In the genomic region with DNA sequence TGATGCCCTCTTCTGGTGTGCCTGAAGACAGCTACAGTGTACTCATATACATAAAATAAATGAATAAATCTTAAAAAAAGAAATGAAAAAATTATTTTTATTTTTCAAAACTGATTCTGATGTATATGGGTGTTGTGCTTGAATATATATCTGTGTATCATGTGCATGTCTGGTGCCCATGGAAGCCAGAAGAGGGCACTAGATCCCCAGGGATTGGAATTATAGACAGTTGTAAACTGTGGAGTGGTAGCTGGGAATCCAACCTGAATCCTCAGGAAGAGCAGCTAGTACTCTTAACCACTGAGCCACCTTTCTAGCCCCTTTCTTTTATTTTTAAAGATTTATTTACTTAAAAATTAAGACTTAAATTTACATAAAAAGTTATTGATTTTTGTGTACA, we compare ENCODE assay signal across 23 mouse cellular contexts. TPM values are rescaled to one million over a fixed set of nuclear protein-coding genes. Genes with fewer than 3 reads are reported as not detected.
A peak's percentile ranks its signal among the peaks of the same experiment; 100 is the strongest.
DNase-seq lines count a peak whose midpoint lies in the region; ATAC-seq and TF ChIP-seq lines count a peak whose summit lies in the region.
"Had no signal": no experiment of that assay in that cellular context is flagged by ENCODE, and none has a peak within 500 bp of the region (broad histone marks: within the 10 kb centered on the region; RNA-seq: fewer than 3 reads in every experiment).

No protein-coding gene starts in this region.

- TF ChIP-seq POLR2A in MEL (IDR thresholded peaks at IDR 0.05; ENCODE audit: control insufficient read depth in 1 of 2, insufficient read depth in 1 of 2, low read depth in 1 of 2, low read length in 2 of 2, poor library complexity in 1 of 2) = no peak

- TF ChIP-seq CTCF in layer of hippocampus, adult 2 months (conservative IDR thresholded peaks at IDR 0.05) = peak; percentile 57
- TF ChIP-seq CTCF in E14TG2a.4 (conservative IDR thresholded peaks at IDR 0.05; ENCODE audit: low read length) = peak; percentile 17; the same call in 1 of the 2 replicates
- peak in 2 of 3 experiments; percentile 16 to 55; a peak in 3 of 6 replicates for TF ChIP-seq CTCF in MEL (IDR thresholded peaks at IDR 0.05 in 2 of 3, conservative IDR thresholded peaks at IDR 0.05 in 1 of 3; ENCODE audit: control insufficient read depth in 1 of 3, insufficient read depth in 1 of 3, low read depth in 2 of 3, low read length in 3 of 3, poor library complexity in 1 of 3, severe bottlenecking in 1 of 3)
- peak; percentile 39 for TF ChIP-seq CTCF in stomach, postnatal 0 days (IDR thresholded peaks at IDR 0.05; ENCODE audit: low read depth)

- TF ChIP-seq EP300 in MEL (IDR thresholded peaks at IDR 0.05; ENCODE audit: low read depth in 1 of 2, low read length in 2 of 2) = no peak
- TF ChIP-seq EP300 in stomach, postnatal 0 days (optimal IDR thresholded peaks at IDR 0.05) = no peak

- H3K27me3 ChIP-seq in E14TG2a.4 (ENCODE audit: insufficient read depth, low read length) = 0 out of 2 replicates have a peak, but pooled peaks cover 2% of the 10 kb centered on the region
- H3K27me3 ChIP-seq in MEL (ENCODE audit: control insufficient read depth in 1 of 2, insufficient read depth in 2 of 2, low read length in 2 of 2) = no peaks in the 10 kb centered on the region
- H3K27me3 ChIP-seq in stomach, postnatal 0 days (ENCODE audit: control insufficient read depth, insufficient read depth, low read length) = no peaks in the 10 kb centered on the region
- peaks cover 26% of the 10 kb centered on the region for H3K27me3 ChIP-seq in heart, embryonic 10.5 days (ENCODE audit: insufficient read depth, poor library complexity, severe bottlenecking)
- H3K27me3 ChIP-seq: CH12.LX; embryonic facial prominence, embryonic 15.5 days; forebrain, embryonic 15.5 days had no signal

- H3K9me3 ChIP-seq in E14TG2a.4 (ENCODE audit: low read length) (no peaks in the 10 kb centered on the region), MEL (replicated peaks; ENCODE audit: insufficient read depth, low read length) (no peaks in the 10 kb centered on the region)
- no peaks in the 10 kb centered on the region for H3K9me3 ChIP-seq in stomach, postnatal 0 days (ENCODE audit: control insufficient read depth, low read length)
- H3K9me3 ChIP-seq in heart, embryonic 10.5 days = no peaks in the 10 kb centered on the region
- H3K9me3 ChIP-seq: embryonic facial prominence, embryonic 15.5 days; forebrain, embryonic 10.5 days; forebrain, embryonic 15.5 days; G1E; heart, embryonic 12.5 days had no signal

- no peak overlapping the region for H3K27ac ChIP-seq in layer of hippocampus, adult 2 months
- H3K27ac ChIP-seq in MEL (ENCODE audit: control insufficient read depth, low read depth, low read length) = no peak overlapping the region
- H3K27ac ChIP-seq in stomach, postnatal 0 days (replicated peaks) = no peak overlapping the region
- no peak overlapping the region for H3K27ac ChIP-seq in heart, embryonic 10.5 days
- H3K27ac ChIP-seq: forebrain, embryonic 10.5 days; forebrain, embryonic 15.5 days; heart, adult 2 months had no signal

- peaks cover 26% of the 10 kb centered on the region for H3K79me2 ChIP-seq in MEL (ENCODE audit: control insufficient read depth, insufficient read depth, low read length, poor library complexity)

- H3K36me3 ChIP-seq in E14TG2a.4 (ENCODE audit: insufficient read depth, low read length) (peaks cover 3% of the 10 kb centered on the region; the same call in 1 of the 2 replicates), MEL (ENCODE audit: control insufficient read depth in 1 of 2, insufficient read depth in 2 of 2, low read length in 2 of 2) (no peaks in the 10 kb centered on the region)
- H3K36me3 ChIP-seq in stomach, postnatal 0 days (ENCODE audit: control insufficient read depth, insufficient read depth, low read length) = no peaks in the 10 kb centered on the region
- no peaks in the 10 kb centered on the region for H3K36me3 ChIP-seq in heart, embryonic 10.5 days
- H3K36me3 ChIP-seq: embryonic facial prominence, embryonic 15.5 days; forebrain, embryonic 10.5 days; forebrain, embryonic 15.5 days; G1E; heart, embryonic 12.5 days had no signal

- no peak overlapping the region for H3K9ac ChIP-seq in MEL (ENCODE audit: control insufficient read depth, low read depth, low read length, poor library complexity, severe bottlenecking)
- no peak overlapping the region for H3K9ac ChIP-seq in stomach, postnatal 0 days (ENCODE audit: low read length)
- H3K9ac ChIP-seq: embryonic facial prominence, embryonic 15.5 days; forebrain, embryonic 15.5 days; heart, embryonic 12.5 days had no signal

- H3K4me2 ChIP-seq in stomach, postnatal 0 days (replicated peaks; ENCODE audit: low read depth) = no peak overlapping the region
- H3K4me2 ChIP-seq: embryonic facial prominence, embryonic 15.5 days; forebrain, embryonic 15.5 days; heart, embryonic 12.5 days had no signal

- no peak for DNase-seq in layer of hippocampus, adult 2 months (ENCODE audit: low spot score in 2 of 2)
- DNase-seq in layer of hippocampus, postnatal 25 days (ENCODE audit: extremely low spot score in 1 of 2, low spot score in 1 of 2) = no peak
- DNase-seq in MEL (ENCODE audit: low read depth, low spot score) = peak; percentile 54
- DNase-seq in stomach, postnatal 0 days (ENCODE audit: low spot score) = no peak
- no peak for DNase-seq in heart, embryonic 10.5 days (ENCODE audit: low spot score)
- DNase-seq: adrenal gland, adult 8-10 months; adrenal gland, postnatal 36 days; cerebellum, adult 2 months; cerebellum, postnatal 10 days; embryo, embryonic 11 days; gastrocnemius, postnatal 10 days; heart, adult 2 months; heart, postnatal 36 days had no signal

- H3K4me1 ChIP-seq in E14TG2a.4 (replicated peaks; ENCODE audit: low read depth, low read length) (peaks cover 53% of the 10 kb centered on the region), MEL (ENCODE audit: control insufficient read depth in 1 of 2, insufficient read depth in 2 of 2, low read length in 2 of 2) (no peaks in the 10 kb centered on the region)
- peaks cover 4% of the 10 kb centered on the region; the same call in 1 of the 2 replicates for H3K4me1 ChIP-seq in stomach, postnatal 0 days (replicated peaks; ENCODE audit: control insufficient read depth, insufficient read depth)
- H3K4me1 ChIP-seq in heart, embryonic 10.5 days = peaks cover 6% of the 10 kb centered on the region

- TF ChIP-seq RAD21 in MEL (IDR thresholded peaks at IDR 0.05; ENCODE audit: low read depth, low read length) = peak; percentile 53

- no peak overlapping the region for H3K4me3 ChIP-seq in layer of hippocampus, adult 2 months
- H3K4me3 ChIP-seq in E14TG2a.4 (replicated peaks; ENCODE audit: low read length) (no peak overlapping the region), MEL (ENCODE audit: control insufficient read depth in 1 of 2, insufficient read depth in 1 of 2, low read depth in 2 of 2, low read length in 2 of 2) (no peak overlapping the region)
- no peak overlapping the region for H3K4me3 ChIP-seq in stomach, postnatal 0 days (ENCODE audit: low read depth, low read length)
- no peak overlapping the region for H3K4me3 ChIP-seq in heart, embryonic 10.5 days
- H3K4me3 ChIP-seq: embryonic facial prominence, embryonic 15.5 days; erythroblast, embryonic 14.5 days; forebrain, embryonic 10.5 days; forebrain, embryonic 15.5 days; heart, adult 2 months; heart, embryonic 12.5 days had no signal

- no peak for ATAC-seq in stomach, postnatal 0 days (ENCODE audit: low FRiP score, low TSS enrichment)
- ATAC-seq: forebrain, embryonic 15.5 days; hindbrain, embryonic 16.5 days; Patski had no signal

TF ChIP-seq in MEL, 35 proteins besides CTCF, POLR2A, EP300 and RAD21:
- TF ChIP-seq POLR2AphosphoS5 (IDR thresholded peaks at IDR 0.05; ENCODE audit: borderline replicate concordance, low read depth, low read length) = no peak
- TF ChIP-seq RCOR1 (IDR thresholded peaks at IDR 0.05; ENCODE audit: low read depth, low read length) = no peak
- TF ChIP-seq SMC3 (IDR thresholded peaks at IDR 0.05; ENCODE audit: low read depth, low read length) = peak; percentile 38

RNA-seq across cellular contexts. Expression of a gene that starts 9.9 kb away (rescaled TPM):
- 100 to 1,000 TPM; 291 to 316 TPM for total RNA-seq in layer of hippocampus, adult 2 months (2021)
- total RNA-seq in layer of hippocampus, postnatal 25 days (2021) = 100 to 1,000 TPM; 317 to 331 TPM
- total RNA-seq in MEL (2012; rRNA removed) = 20.2 and 26.4 TPM in 2 replicates
- polyA plus RNA-seq in MEL (2012; ENCODE audit: insufficient read depth in 1 of 2, insufficient read length in 2 of 2, low read depth in 1 of 2, low replicate concordance in 2 of 2, missing spikeins in 1 of 2) = 10 to 100 TPM in 1 of 2 experiments, not detected in 1; 15.0 TPM
- 0.81 and 0.83 TPM in 2 replicates for polyA plus RNA-seq in stomach, postnatal 0 days (2015; fragmentation: Nextera tagmentation; extraction: Ambion mirVana)
- 0.44 and 0.59 TPM in 2 replicates for polyA plus RNA-seq in heart, embryonic 10.5 days (2016; fragmentation: Nextera tagmentation; extraction: Ambion mirVana)
- total RNA-seq: CH12.LX had no signal
- polyA plus RNA-seq: erythroblast, embryonic 14.5 days; G1E had no signal

Comparison
In these comparisons a context has a peak if more than half of its experiments do, and no peak if none do; other contexts are left out.
1. RNA of a gene that starts 9.9 kb away (total RNA-seq): 317 to 331 TPM in layer of hippocampus, postnatal 25 days and 291 to 316 TPM in layer of hippocampus, adult 2 months; 20.2 to 26.4 TPM in MEL; every median in the first group is over 10 times any median in the second.
2. Peak in every context shown above with its lines, with median percentiles within 50 percentile points of each other: CTCF ChIP-seq.